Mouse (Mus musculus) stomach, embryonic 16.5 days (tissue): Measurements from ENCODE around the gene Eif4a3. TPM values are rescaled to one million over a fixed set of nuclear protein-coding genes. Genes with fewer than 3 reads are reported as not detected.
"Not testable (repeated sequence)": the region's sequence is repeated elsewhere in the genome, so short reads cannot be mapped to it uniquely, and the experiment has no call there.

Experiments used
- ATAC-seq: fragments of 200-750 bp; cut with Nextera tagmentation; 2 replicates; pipeline ENCODE4 v1.8.0; 2017; ENCODE audit warnings: moderate number of reproducible peaks, moderate TSS enrichment; ENCODE audit not compliant: insufficient read depth, low FRiP score
- H3K27ac ChIP-seq: fragments of 300-500 bp; sonication (generic); 2 replicates; pipeline ENCODE4 v1.5.1; 2014; ENCODE audit warnings: low read length
- H3K27me3 ChIP-seq: fragments of 300-500 bp; sonication (generic); 2 replicates; pipeline ENCODE4 v1.6.1; 2014; ENCODE audit warnings: low read length, control low read depth, mixed read lengths; ENCODE audit not compliant: control insufficient read depth, insufficient read depth
- H3K36me3 ChIP-seq: fragments of 300-500 bp; sonication (generic); 2 replicates; pipeline ENCODE4 v1.6.1; 2014; ENCODE audit warnings: low read length; ENCODE audit not compliant: control insufficient read depth, insufficient read depth
- H3K4me1 ChIP-seq: fragments of 300-500 bp; sonication (generic); 2 replicates; pipeline ENCODE4 v1.6.1; 2014; ENCODE audit warnings: low read length, control low read depth, mixed read lengths; ENCODE audit not compliant: control insufficient read depth, insufficient read depth
- H3K4me2 ChIP-seq: fragments of 300-500 bp; sonication (generic); 2 replicates; pipeline ENCODE4 v1.6.1; 2014; ENCODE audit warnings: low read depth, low read length, mixed read lengths
- H3K4me3 ChIP-seq: fragments of 300-500 bp; sonication (generic); replicated peaks from 2 replicates; pipeline ENCODE4 v1.5.1; 2014; ENCODE audit warnings: mild to moderate bottlenecking, low read length
- H3K9ac ChIP-seq: fragments of 300-500 bp; sonication (generic); 2 replicates; pipeline ENCODE4 v1.6.1; 2014; ENCODE audit warnings: low read length
- H3K9me3 ChIP-seq: fragments of 300-500 bp; sonication (generic); replicated peaks from 2 replicates; pipeline ENCODE4 v1.6.1; 2016; ENCODE audit warnings: low read length, control low read depth; ENCODE audit not compliant: control insufficient read depth
- WGBS: fragments of 180-500 bp; shearing (Covaris S2); extraction: QIAGEN DNeasy Blood & Tissue Kit; methylation state at CpG from one replicate; pipeline ENCODE4 v1.1.7; 2014; 5-methylcytosine and 5-hydroxymethylcytosine counted together
- polyA plus RNA-seq: library from polyadenylated mRNA; unstranded; fragments of >200 nt; fragmentation: Nextera tagmentation; extraction: Ambion mirVana; gene quantifications from 2 replicates; pipeline ENCODE4 v1.2.1, GENCODE M21; 2015

The Eif4a3 gene
- polyA plus RNA-seq, 1 experiment from 2014 or later: 272 TPM

- no peak for ATAC-seq
- Histone ChIP-seq H3K9ac (0 out of 2 replicates have a peak overlapping the region, but pooled peaks have one; percentile 94), H3K27ac (no peak overlapping the region), H3K4me3 (no peak overlapping the region), H3K4me2 (peak overlapping the region; percentile 92), H3K36me3 (peaks cover 5% of the 10 kb centered on the region; the same call in 1 of the 2 replicates), H3K27me3 (no peaks in the 10 kb centered on the region), H3K9me3 (no peaks in the 10 kb centered on the region), H3K4me1 (peaks cover 14% of the 10 kb centered on the region)
- 21% methylated on average over 2 of the region's 2 CpGs for WGBS
Measured at GRCm38 (mm10) chr11:119300986-119301385, 1.1 kb upstream of the Eif4a3 start.

- H3K4me1 ChIP-seq: peaks cover 14% of the 10 kb centered on the region
- no peaks in the 10 kb centered on the region for H3K27me3 ChIP-seq
- H3K27ac ChIP-seq: peak overlapping the region; percentile 87
- peak overlapping the region; percentile 92 for H3K4me2 ChIP-seq
- no peaks in the 10 kb centered on the region for H3K9me3 ChIP-seq
- WGBS: 1% methylated on average over 31 of the region's 31 CpGs
- H3K36me3 ChIP-seq: peaks cover 9% of the 10 kb centered on the region; the same call in 1 of the 2 replicates
- H3K4me3 ChIP-seq: peak overlapping the region; percentile 95
- ATAC-seq: peak; percentile 9; the same call in 1 of the 2 replicates
- peak overlapping the region; percentile 94 for H3K9ac ChIP-seq
Measured at GRCm38 (mm10) chr11:119300246-119300935, 502 bp upstream of the Eif4a3 start.

GRCm38 (mm10) chr11:119298917-119299316 is 972 bp downstream of the Eif4a3 start:
- peak overlapping the region; percentile 95 for H3K4me3 ChIP-seq
- H3K9ac ChIP-seq: peak overlapping the region; percentile 94
- WGBS: 13% methylated on average over 7 of the region's 7 CpGs
- peak overlapping the region; percentile 78; the same call in 1 of the 2 replicates for H3K27ac ChIP-seq
- peaks cover 14% of the 10 kb centered on the region for H3K4me1 ChIP-seq
- no peaks in the 10 kb centered on the region for H3K9me3 ChIP-seq
- ATAC-seq: no peak
- no peaks in the 10 kb centered on the region for H3K27me3 ChIP-seq
- H3K36me3 ChIP-seq: peaks cover 23% of the 10 kb centered on the region
- peak overlapping the region; percentile 92 for H3K4me2 ChIP-seq

- ATAC-seq: no peak
- Histone ChIP-seq H3K27me3 (no peaks in the 10 kb centered on the region), H3K4me2 (peak overlapping the region; percentile 92; the same call in 1 of the 2 replicates), H3K4me1 (peaks cover 14% of the 10 kb centered on the region), H3K36me3 (peaks cover 32% of the 10 kb centered on the region), H3K9me3 (no peaks in the 10 kb centered on the region), H3K27ac (no peak overlapping the region), H3K9ac (no peak overlapping the region), H3K4me3 (no peak overlapping the region)
- WGBS: 80% methylated on average over 6 of the region's 6 CpGs
Measured at GRCm38 (mm10) chr11:119297996-119298395, 1.9 kb downstream of the Eif4a3 start.

DNA sequence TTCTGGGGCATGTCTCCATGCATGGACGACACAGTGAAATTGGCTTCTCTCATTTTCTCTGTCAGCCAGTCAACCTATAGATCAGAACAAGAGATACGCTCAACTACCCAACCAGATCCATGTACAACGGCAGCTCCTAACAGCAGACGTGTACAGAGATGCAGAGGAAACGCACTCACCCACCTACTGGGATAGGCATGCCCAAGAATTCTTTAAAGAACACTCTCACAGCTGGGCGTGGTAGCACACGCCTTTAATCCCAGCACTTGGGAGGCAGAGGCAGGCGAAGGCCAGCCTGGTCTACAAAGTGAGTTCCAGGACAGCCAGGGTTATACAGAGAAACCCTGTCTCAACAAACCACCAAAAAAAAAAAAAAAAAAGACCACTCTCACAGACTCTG is 7.0 kb downstream of the Eif4a3 start:
- not testable (repeated sequence) for H3K4me2 ChIP-seq, ATAC-seq, H3K4me3 ChIP-seq, H3K9ac ChIP-seq, H3K27ac ChIP-seq, H3K9me3 ChIP-seq, H3K4me1 ChIP-seq, H3K27me3 ChIP-seq
- WGBS: 93% methylated on average over 8 of the region's 8 CpGs
- peaks cover 69% of the 10 kb centered on the region for H3K36me3 ChIP-seq

DNA sequence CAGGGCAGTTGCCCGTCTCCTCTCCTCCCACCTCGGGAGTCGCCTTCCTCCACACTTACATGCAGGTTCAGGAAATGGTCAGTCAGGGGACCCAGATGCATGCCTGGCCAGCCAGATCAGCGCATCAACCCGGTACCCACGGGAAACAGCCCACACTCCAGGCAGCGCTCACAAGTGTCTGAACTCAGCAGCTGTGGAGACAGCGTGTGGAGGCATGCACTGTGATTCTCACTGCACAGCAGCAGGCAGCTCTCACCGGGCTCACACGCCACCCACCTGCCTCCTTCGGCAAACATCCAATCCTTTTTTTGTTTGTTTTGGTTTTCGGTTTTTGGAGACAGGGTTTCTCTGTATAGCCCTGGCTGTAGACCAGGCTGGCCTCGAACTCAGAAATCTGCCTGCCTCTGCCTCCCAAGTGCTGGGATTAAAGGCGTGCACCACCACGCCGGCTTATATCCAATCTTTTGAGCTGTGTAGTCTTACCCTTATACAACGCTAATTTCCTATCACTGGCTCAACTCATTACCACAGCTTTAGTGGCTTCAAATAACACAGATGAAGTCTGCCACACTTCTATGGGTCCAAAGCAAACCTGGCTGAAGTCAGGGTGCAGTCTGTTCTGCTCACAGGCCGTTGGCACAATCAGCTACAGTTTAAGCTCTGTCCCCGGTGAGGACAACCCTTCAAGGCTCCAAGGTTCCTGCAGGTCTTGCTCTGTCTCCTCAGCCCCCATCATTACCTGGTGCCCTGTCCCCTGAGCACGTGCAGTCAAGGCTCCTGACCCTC is 12.5 kb downstream of the Eif4a3 start:
- WGBS: 86% methylated on average over 20 of the region's 20 CpGs
- peaks cover 45% of the 10 kb centered on the region for H3K36me3 ChIP-seq
- no peak overlapping the region for H3K4me2 ChIP-seq
- H3K4me1 ChIP-seq: no peaks in the 10 kb centered on the region
- H3K4me3 ChIP-seq: no peak overlapping the region
- no peak overlapping the region for H3K27ac ChIP-seq
- H3K9ac ChIP-seq: no peak overlapping the region
- no peaks in the 10 kb centered on the region for H3K9me3 ChIP-seq
- H3K27me3 ChIP-seq: no peaks in the 10 kb centered on the region
- ATAC-seq: no peak

- no peak for ATAC-seq
- Histone ChIP-seq H3K9me3 (no peaks in the 10 kb centered on the region), H3K27ac (no peak overlapping the region), H3K4me2 (no peak overlapping the region), H3K9ac (no peak overlapping the region), H3K4me3 (no peak overlapping the region), H3K4me1 (no peaks in the 10 kb centered on the region), H3K36me3 (peaks cover 36% of the 10 kb centered on the region), H3K27me3 (no peaks in the 10 kb centered on the region)
- WGBS: 61% methylated on average over 9 of the region's 9 CpGs
Measured at GRCm38 (mm10) chr11:119285791-119286527, 13.9 kb downstream of the Eif4a3 start.

DNA sequence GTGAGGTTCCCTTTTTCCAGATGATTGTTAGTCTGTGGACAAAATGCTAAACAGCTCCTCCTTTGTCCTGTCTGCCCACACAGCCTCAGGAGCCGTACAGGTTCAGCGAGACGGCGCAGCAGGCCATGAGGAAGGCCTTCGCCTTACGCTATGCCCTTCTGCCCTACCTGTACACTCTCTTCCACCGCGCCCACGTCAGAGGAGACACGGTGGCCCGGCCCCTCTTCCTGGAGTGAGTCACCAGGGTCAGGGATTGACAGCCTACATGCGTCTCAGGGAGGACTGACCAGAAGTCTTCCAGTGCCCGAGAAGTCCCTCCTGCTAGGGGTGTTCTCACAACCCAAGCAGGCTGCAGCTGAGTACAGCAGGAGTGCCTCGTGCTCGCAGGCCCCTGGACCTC is 18.9 kb downstream of the Eif4a3 start:
- no peaks in the 10 kb centered on the region for H3K4me1 ChIP-seq
- peaks cover 13% of the 10 kb centered on the region; the same call in 1 of the 2 replicates for H3K36me3 ChIP-seq
- H3K9me3 ChIP-seq: no peaks in the 10 kb centered on the region
- H3K4me2 ChIP-seq: no peak overlapping the region
- 71% methylated on average over 15 of the region's 15 CpGs for WGBS
- H3K4me3 ChIP-seq: no peak overlapping the region
- H3K9ac ChIP-seq: no peak overlapping the region
- no peaks in the 10 kb centered on the region for H3K27me3 ChIP-seq
- no peak overlapping the region for H3K27ac ChIP-seq
- ATAC-seq: peak; percentile 71; the same call in 1 of the 2 replicates
